Mouse (Mus musculus) brain, embryonic 14.5 days (tissue): Measurements from ENCODE around the gene Astn2.

ENCODE experiments used
- CTCF ChIP-seq: fragments of 200-500 bp; IDR thresholded peaks from 2 replicates; pipeline ENCODE4 v1.5.1; 2012; ENCODE audit warnings: inconsistent platforms, mild to moderate bottlenecking, moderate library complexity, borderline replicate concordance; ENCODE audit not compliant: insufficient read depth, insufficient read length; ENCODE audit errors: extremely low read depth
- POLR2A ChIP-seq: fragments of 200-500 bp; IDR thresholded peaks from 2 replicates; pipeline ENCODE4 v1.6.1; 2012; ENCODE audit warnings: mild to moderate bottlenecking, inconsistent platforms, borderline replicate concordance; ENCODE audit not compliant: poor library complexity, insufficient read depth, insufficient read length, severe bottlenecking; ENCODE audit errors: extremely low read depth

GRCm38 (mm10) chr4:65976251-65976650, 428.2 kb downstream of the Astn2 start:
- no peak for TF ChIP-seq POLR2A
- TF ChIP-seq CTCF = no peak
